Mouse (Mus musculus) stomach, embryonic 16.5 days (tissue): ENCODE measurements at regions not wholly inside any gene's neighbourhood (a gene's known extent, or its start where the extent isn't known, plus 50 kb on each side); places are given as distances from the start of the nearest gene placed in this dataset.

Experiments used
- ATAC-seq: fragments of 200-750 bp; cut with Nextera tagmentation; 2 replicates; pipeline ENCODE4 v1.8.0; 2017; ENCODE audit warnings: moderate number of reproducible peaks, moderate TSS enrichment; ENCODE audit not compliant: insufficient read depth, low FRiP score
- H3K27ac ChIP-seq: fragments of 300-500 bp; sonication (generic); 2 replicates; pipeline ENCODE4 v1.5.1; 2014; ENCODE audit warnings: low read length
- H3K27me3 ChIP-seq: fragments of 300-500 bp; sonication (generic); 2 replicates; pipeline ENCODE4 v1.6.1; 2014; ENCODE audit warnings: low read length, control low read depth, mixed read lengths; ENCODE audit not compliant: control insufficient read depth, insufficient read depth
- H3K36me3 ChIP-seq: fragments of 300-500 bp; sonication (generic); 2 replicates; pipeline ENCODE4 v1.6.1; 2014; ENCODE audit warnings: low read length; ENCODE audit not compliant: control insufficient read depth, insufficient read depth
- H3K4me1 ChIP-seq: fragments of 300-500 bp; sonication (generic); 2 replicates; pipeline ENCODE4 v1.6.1; 2014; ENCODE audit warnings: low read length, control low read depth, mixed read lengths; ENCODE audit not compliant: control insufficient read depth, insufficient read depth
- H3K4me2 ChIP-seq: fragments of 300-500 bp; sonication (generic); 2 replicates; pipeline ENCODE4 v1.6.1; 2014; ENCODE audit warnings: low read depth, low read length, mixed read lengths
- H3K4me3 ChIP-seq: fragments of 300-500 bp; sonication (generic); replicated peaks from 2 replicates; pipeline ENCODE4 v1.5.1; 2014; ENCODE audit warnings: mild to moderate bottlenecking, low read length
- H3K9ac ChIP-seq: fragments of 300-500 bp; sonication (generic); 2 replicates; pipeline ENCODE4 v1.6.1; 2014; ENCODE audit warnings: low read length
- H3K9me3 ChIP-seq: fragments of 300-500 bp; sonication (generic); replicated peaks from 2 replicates; pipeline ENCODE4 v1.6.1; 2016; ENCODE audit warnings: low read length, control low read depth; ENCODE audit not compliant: control insufficient read depth
- WGBS: fragments of 180-500 bp; shearing (Covaris S2); extraction: QIAGEN DNeasy Blood & Tissue Kit; methylation state at CpG from one replicate; pipeline ENCODE4 v1.1.7; 2014; 5-methylcytosine and 5-hydroxymethylcytosine counted together

- no peak overlapping the region for H3K9ac ChIP-seq
- no peak overlapping the region for H3K27ac ChIP-seq
- H3K9me3 ChIP-seq, result no peaks in the 10 kb centered on the region
- H3K4me2 ChIP-seq, result no peak overlapping the region
- 72% methylated on average over 10 of the region's 10 CpGs for WGBS
- H3K4me1 ChIP-seq, result peaks cover 15% of the 10 kb centered on the region
- H3K36me3 ChIP-seq, result no peaks in the 10 kb centered on the region
- no peak overlapping the region for H3K4me3 ChIP-seq
- no peak for ATAC-seq
- no peaks in the 10 kb centered on the region for H3K27me3 ChIP-seq
These were observed 346.2 kb upstream of the Zmiz1 start for GRCm38 (mm10) chr14:25112832-25113231.

- no peaks in the 10 kb centered on the region for H3K27me3 ChIP-seq
- H3K9me3 ChIP-seq, result no peaks in the 10 kb centered on the region
- H3K4me1 ChIP-seq, result peaks cover 13% of the 10 kb centered on the region
- H3K36me3 ChIP-seq, result no peaks in the 10 kb centered on the region
- H3K9ac ChIP-seq, result no peak overlapping the region
- H3K4me3 ChIP-seq, result no peak overlapping the region
- no peak overlapping the region for H3K4me2 ChIP-seq
- WGBS, result 84% methylated on average over 2 of the region's 2 CpGs
- ATAC-seq, result no peak
- no peak overlapping the region for H3K27ac ChIP-seq
These were observed 345.7 kb upstream of the Zmiz1 start for GRCm38 (mm10) chr14:25113326-25113725.

GRCm38 (mm10) chr14:25116424-25116823 is 342.6 kb upstream of the Zmiz1 start:
- H3K4me1 ChIP-seq, result 0 out of 2 replicates have a peak, but pooled peaks cover 4% of the 10 kb centered on the region
- no peaks in the 10 kb centered on the region for H3K36me3 ChIP-seq
- H3K4me2 ChIP-seq, result no peak overlapping the region
- no peaks in the 10 kb centered on the region for H3K9me3 ChIP-seq
- WGBS, result 49% methylated on average over 4 of the region's 4 CpGs
- H3K9ac ChIP-seq, result no peak overlapping the region
- ATAC-seq, result no peak
- no peaks in the 10 kb centered on the region for H3K27me3 ChIP-seq
- H3K4me3 ChIP-seq, result no peak overlapping the region
- no peak overlapping the region for H3K27ac ChIP-seq

GRCm38 (mm10) chr14:25119999-25120398 is 339.0 kb upstream of the Zmiz1 start:
- ATAC-seq, result no peak
- H3K36me3 ChIP-seq, result no peaks in the 10 kb centered on the region
- no peaks in the 10 kb centered on the region for H3K9me3 ChIP-seq
- H3K4me2 ChIP-seq, result no peak overlapping the region
- no peak overlapping the region for H3K9ac ChIP-seq
- 0 out of 2 replicates have a peak, but pooled peaks cover 16% of the 10 kb centered on the region for H3K4me1 ChIP-seq
- H3K27me3 ChIP-seq, result no peaks in the 10 kb centered on the region
- no peak overlapping the region for H3K27ac ChIP-seq
- no peak overlapping the region for H3K4me3 ChIP-seq
- 69% methylated on average over 4 of the region's 4 CpGs for WGBS

- no peak overlapping the region for H3K9ac ChIP-seq
- 52% methylated on average over 8 of the region's 8 CpGs for WGBS
- no peaks in the 10 kb centered on the region for H3K27me3 ChIP-seq
- ATAC-seq, result no peak
- no peaks in the 10 kb centered on the region for H3K36me3 ChIP-seq
- no peak overlapping the region for H3K27ac ChIP-seq
- no peaks in the 10 kb centered on the region for H3K9me3 ChIP-seq
- H3K4me1 ChIP-seq, result 0 out of 2 replicates have a peak, but pooled peaks cover 16% of the 10 kb centered on the region
- no peak overlapping the region for H3K4me3 ChIP-seq
- H3K4me2 ChIP-seq, result no peak overlapping the region
These were observed 338.5 kb upstream of the Zmiz1 start for GRCm38 (mm10) chr14:25120506-25120905.

GRCm38 (mm10) chr14:25122971-25123535 is 335.9 kb upstream of the Zmiz1 start:
- WGBS, result 59% methylated on average over 13 of the region's 13 CpGs
- ATAC-seq, result no peak
- no peak overlapping the region for H3K4me2 ChIP-seq

GRCm38 (mm10) chr14:25123541-25124337 is 335.2 kb upstream of the Zmiz1 start:
- no peak for ATAC-seq
- H3K4me1 ChIP-seq, result 0 out of 2 replicates have a peak, but pooled peaks cover 16% of the 10 kb centered on the region
- 46% methylated on average over 18 of the region's 18 CpGs for WGBS
- H3K27me3 ChIP-seq, result no peaks in the 10 kb centered on the region
- no peak overlapping the region for H3K27ac ChIP-seq
- no peaks in the 10 kb centered on the region for H3K9me3 ChIP-seq
- no peaks in the 10 kb centered on the region for H3K36me3 ChIP-seq
- no peak overlapping the region for H3K9ac ChIP-seq
- H3K4me3 ChIP-seq, result no peak overlapping the region
- no peak overlapping the region for H3K4me2 ChIP-seq

More at GRCm38 (mm10) chr14:25122971-25123535, 335.9 kb upstream of the Zmiz1 start:
- Histone ChIP-seq H3K9ac (no peak overlapping the region), H3K27me3 (no peaks in the 10 kb centered on the region), H3K36me3 (no peaks in the 10 kb centered on the region), H3K4me1 (0 out of 2 replicates have a peak, but pooled peaks cover 16% of the 10 kb centered on the region), H3K4me3 (no peak overlapping the region), H3K9me3 (no peaks in the 10 kb centered on the region), H3K27ac (no peak overlapping the region)

GRCm38 (mm10) chr14:25126544-25126943 is 332.4 kb upstream of the Zmiz1 start:
- no peak overlapping the region for H3K27ac ChIP-seq
- WGBS, result 65% methylated on average over 7 of the region's 7 CpGs
- H3K9ac ChIP-seq, result no peak overlapping the region
- H3K9me3 ChIP-seq, result no peaks in the 10 kb centered on the region
- H3K4me1 ChIP-seq, result 0 out of 2 replicates have a peak, but pooled peaks cover 12% of the 10 kb centered on the region
- no peak overlapping the region for H3K4me2 ChIP-seq
- H3K4me3 ChIP-seq, result no peak overlapping the region
- no peaks in the 10 kb centered on the region for H3K36me3 ChIP-seq
- no peak for ATAC-seq
- no peaks in the 10 kb centered on the region for H3K27me3 ChIP-seq

GRCm38 (mm10) chr14:25127544-25128159 is 331.3 kb upstream of the Zmiz1 start:
- 51% methylated on average over 14 of the region's 14 CpGs for WGBS
- H3K9me3 ChIP-seq, result no peaks in the 10 kb centered on the region
- ATAC-seq, result no peak

More at GRCm38 (mm10) chr14:25127544-25128159, 331.3 kb upstream of the Zmiz1 start:
- no peaks in the 10 kb centered on the region for H3K27me3 ChIP-seq
- no peak overlapping the region for H3K4me3 ChIP-seq
- H3K27ac ChIP-seq, result no peak overlapping the region
- no peak overlapping the region for H3K9ac ChIP-seq
- no peak overlapping the region for H3K4me2 ChIP-seq
- 0 out of 2 replicates have a peak, but pooled peaks cover 12% of the 10 kb centered on the region for H3K4me1 ChIP-seq
- no peaks in the 10 kb centered on the region for H3K36me3 ChIP-seq
